Mouse (Mus musculus) spleen, adult 10 weeks (tissue): ENCODE results near the gene Olfr576. TPM values are rescaled to one million over a fixed set of nuclear protein-coding genes. Genes with fewer than 3 reads are reported as not detected.

ENCODE experiments used
- polyA plus RNA-seq: library from polyadenylated mRNA; stranded (reverse); fragments of 350-450 nt; fragmentation: Illumina TruSeq; extraction: RNeasy Lipid Tissue Mini Kit (QIAGEN cat#74804); gene quantifications from one replicate; pipeline ENCODE4 v1.2.3, GENCODE M21; 2015; ENCODE audit warnings: low replicate concordance; ENCODE audit not compliant: insufficient read depth

Gene Olfr576
- not detected for polyA plus RNA-seq

GRCm38 (mm10) chr7:102962360-102962759 is at the start of gene Olfr576:
TSS of gene Olfr576 (plus strand) at chr7:102962660.

DNA sequence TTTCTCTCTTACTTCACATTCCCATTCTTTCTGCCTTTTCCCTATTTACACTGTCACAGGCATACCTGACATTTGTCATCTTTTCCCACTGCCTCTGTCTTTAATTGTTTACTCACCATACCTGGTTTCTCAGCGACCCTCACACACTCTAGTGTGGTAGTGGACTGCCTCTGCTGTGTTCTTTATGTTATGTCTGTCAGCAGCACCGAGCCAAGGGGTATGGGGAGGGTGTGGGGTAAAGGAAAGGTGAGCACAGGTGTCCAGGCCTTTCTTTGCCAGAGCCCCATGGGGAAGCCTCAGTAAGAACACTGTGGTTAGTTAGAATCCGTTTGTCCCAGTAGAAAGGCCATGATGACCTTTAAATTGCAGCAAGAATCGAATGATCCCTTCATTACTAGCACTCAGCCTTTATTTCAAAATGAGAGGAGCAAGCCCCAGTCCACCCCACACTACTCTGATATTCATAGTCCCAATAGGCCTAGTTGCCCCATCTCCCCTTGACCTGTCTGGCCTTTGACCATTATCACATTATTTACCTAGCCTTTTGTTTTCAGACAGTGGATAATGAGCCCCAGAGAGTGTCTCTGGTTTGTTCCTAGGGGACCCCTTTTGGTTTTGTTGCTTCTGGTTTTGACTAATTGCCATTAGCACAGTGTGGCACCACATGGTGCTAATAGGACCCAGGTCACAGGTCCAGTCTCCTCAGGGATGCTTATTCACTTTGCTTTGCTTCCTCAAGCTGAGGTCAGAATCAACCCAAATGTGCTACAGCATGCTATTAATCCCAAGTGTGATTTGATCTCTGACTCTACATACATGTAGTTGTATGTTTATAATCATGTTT is 45.2 kb upstream of the Olfr576 start, which contains the start of gene Olfr571:
TSS of gene Olfr571 (minus strand) at position 505 of the 844 bp plus-strand sequence.

DNA sequence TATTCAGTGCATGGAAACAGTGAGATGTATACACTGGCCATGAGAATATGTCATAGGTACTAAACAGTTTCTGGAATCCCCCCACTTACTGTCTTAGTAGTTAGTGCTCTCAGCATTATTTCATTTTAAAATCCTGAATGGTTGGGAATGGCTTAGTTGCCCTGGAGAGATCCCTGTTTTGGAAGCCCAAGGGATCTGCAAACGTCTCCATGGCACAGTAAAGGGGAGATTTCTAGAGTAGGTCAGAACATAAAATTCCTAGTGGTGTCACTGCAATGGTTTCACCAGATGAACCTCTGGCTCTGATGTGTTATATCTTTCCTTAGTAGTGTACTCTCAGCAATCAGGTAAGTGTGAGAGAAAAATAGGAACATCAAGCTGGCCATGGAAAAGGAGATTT is 38.4 kb upstream of the Olfr576 start, which contains the start of gene Olfr572:
TSS of gene Olfr572 (plus strand) at position 301 of the 400 bp plus-strand sequence.

DNA sequence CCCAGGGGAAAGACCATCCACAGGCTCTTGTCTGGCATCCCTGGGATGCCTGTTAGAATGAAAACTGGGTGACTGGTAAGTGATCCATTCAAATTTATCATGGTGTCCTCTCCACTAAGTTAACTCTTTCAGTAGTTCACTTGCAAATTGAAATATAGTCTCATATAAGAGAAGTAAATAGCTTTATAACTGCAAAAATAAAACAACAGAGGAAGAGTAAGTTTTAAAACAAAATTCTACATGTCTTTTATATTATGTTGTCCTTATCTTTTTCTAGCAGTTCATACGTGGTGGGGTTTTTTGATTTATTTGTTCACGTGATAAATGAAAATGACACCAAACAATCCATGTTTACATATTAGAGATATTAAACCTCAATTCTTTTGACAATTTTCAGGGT is 20.0 kb upstream of the Olfr576 start, which contains the start of gene Olfr573-ps1:
TSS of gene Olfr573-ps1 (minus strand) at position 101 of the 400 bp plus-strand sequence.

GRCm38 (mm10) chr7:102948167-102948566 is 14.3 kb upstream of the Olfr576 start, which contains the start of gene Olfr574:
TSS of gene Olfr574 (plus strand) at chr7:102948467.

GRCm38 (mm10) chr7:102958593-102958992 is 3.9 kb upstream of the Olfr576 start, which contains the start of gene Olfr575:
TSS of gene Olfr575 (minus strand) at chr7:102958775.

GRCm38 (mm10) chr7:102975843-102976242 is 13.4 kb downstream of the Olfr576 start, which contains the start of gene Olfr577:
TSS of gene Olfr577 (minus strand) at chr7:102975943.

GRCm38 (mm10) chr7:102989224-102989623 is 26.8 kb downstream of the Olfr576 start, which contains the start of gene Olfr578:
TSS of gene Olfr578 (minus strand) at chr7:102989324.

Other genes with a start within 250 kb of the Olfr576 start
- gene Olfr33, start 243.6 kb upstream of the Olfr576 start, polyA plus RNA-seq, result not detected
- not detected for gene Olfr559, start 235.2 kb upstream of the Olfr576 start, polyA plus RNA-seq
- gene Olfr560, start 203.3 kb upstream of the Olfr576 start, polyA plus RNA-seq, result not detected
- gene Olfr78, start 203.2 kb upstream of the Olfr576 start, polyA plus RNA-seq, result 0.35 TPM
- gene Olfr561, start 191.4 kb upstream of the Olfr576 start, polyA plus RNA-seq, result not detected
- not detected for gene Olfr564, start 159.2 kb upstream of the Olfr576 start, polyA plus RNA-seq
- gene Olfr566, start 103.9 kb upstream of the Olfr576 start, polyA plus RNA-seq, result not detected
- not detected for gene Olfr568, start 85.5 kb upstream of the Olfr576 start, polyA plus RNA-seq
- gene Olfr569, start 71.8 kb upstream of the Olfr576 start, polyA plus RNA-seq, result not detected
- not detected for gene Olfr570, start 68.1 kb upstream of the Olfr576 start, polyA plus RNA-seq
- gene Olfr571, start 45.1 kb upstream of the Olfr576 start, polyA plus RNA-seq, result not detected
- gene Olfr572, start 38.3 kb upstream of the Olfr576 start, polyA plus RNA-seq, result not detected
- not detected for gene Olfr573-ps1, start 20.1 kb upstream of the Olfr576 start, polyA plus RNA-seq
- not detected for gene Olfr574, start 14.2 kb upstream of the Olfr576 start, polyA plus RNA-seq
- not detected for gene Olfr575, start 3.9 kb upstream of the Olfr576 start, polyA plus RNA-seq
- gene Olfr577, start 13.3 kb downstream of the Olfr576 start, polyA plus RNA-seq, result not detected
- not detected for gene Olfr578, start 26.7 kb downstream of the Olfr576 start, polyA plus RNA-seq
- gene Olfr582, start 75.4 kb downstream of the Olfr576 start, polyA plus RNA-seq, result not detected
- gene Olfr583, start 88.6 kb downstream of the Olfr576 start, polyA plus RNA-seq, result not detected
- not detected for gene Olfr584, start 119.2 kb downstream of the Olfr576 start, polyA plus RNA-seq
- not detected for gene Olfr585, start 135.1 kb downstream of the Olfr576 start, polyA plus RNA-seq
- gene Olfr586, start 163.0 kb downstream of the Olfr576 start, polyA plus RNA-seq, result not detected
- not detected for gene Olfr588-ps1, start 178.2 kb downstream of the Olfr576 start, polyA plus RNA-seq
- gene Olfr589, start 193.7 kb downstream of the Olfr576 start, polyA plus RNA-seq, result not detected
- gene Olfr591, start 215.7 kb downstream of the Olfr576 start, polyA plus RNA-seq, result not detected
- gene Olfr592, start 222.1 kb downstream of the Olfr576 start, polyA plus RNA-seq, result not detected
- not detected for gene Olfr593, start 249.2 kb downstream of the Olfr576 start, polyA plus RNA-seq